Mouse (Mus musculus) intestine, postnatal 0 days (tissue): Measurements from ENCODE around the gene Rph3al. TPM values are rescaled to one million over a fixed set of nuclear protein-coding genes. Genes with fewer than 3 reads are reported as not detected.
A peak's percentile ranks its signal among the peaks of the same experiment; 100 is the strongest.

ENCODE experiments used
- ATAC-seq: fragments of 200-750 bp; cut with Nextera tagmentation; 2 replicates; pipeline ENCODE4 v1.8.0; 2017; ENCODE audit warnings: mild to moderate bottlenecking, moderate TSS enrichment, moderate library complexity
- H3K27ac ChIP-seq: fragments of 300-500 bp; sonication (generic); 2 replicates; pipeline ENCODE4 v1.5.1; 2014; ENCODE audit warnings: mild to moderate bottlenecking, low read depth, low read length, moderate library complexity
- H3K27me3 ChIP-seq: fragments of 300-500 bp; sonication (generic); replicated peaks from 2 replicates; pipeline ENCODE4 v1.6.1; 2014; ENCODE audit warnings: low read length, mixed read lengths; ENCODE audit not compliant: control insufficient read depth, insufficient read depth
- H3K36me3 ChIP-seq: fragments of 300-500 bp; sonication (generic); 2 replicates; pipeline ENCODE4 v1.6.1; 2014; ENCODE audit warnings: mild to moderate bottlenecking, moderate library complexity; ENCODE audit not compliant: control insufficient read depth, insufficient read depth
- H3K4me1 ChIP-seq: fragments of 300-500 bp; sonication (generic); replicated peaks from 2 replicates; pipeline ENCODE4 v1.6.1; 2014; ENCODE audit warnings: antibody characterized with exemption, low read length, mixed read lengths; ENCODE audit not compliant: control insufficient read depth, insufficient read depth
- H3K4me2 ChIP-seq: fragments of 300-500 bp; sonication (generic); replicated peaks from 2 replicates; pipeline ENCODE4 v1.6.1; 2014; ENCODE audit warnings: low read depth, mild to moderate bottlenecking, moderate library complexity
- H3K4me3 ChIP-seq: fragments of 300-500 bp; sonication (generic); 2 replicates; pipeline ENCODE4 v1.5.1; 2014; ENCODE audit warnings: low read depth, low read length
- H3K9ac ChIP-seq: fragments of 300-500 bp; sonication (generic); 2 replicates; pipeline ENCODE4 v1.6.1; 2014; ENCODE audit warnings: mild to moderate bottlenecking, low read depth, low read length
- H3K9me3 ChIP-seq: fragments of 300-500 bp; sonication (generic); 2 replicates; pipeline ENCODE4 v1.6.1; 2016; ENCODE audit warnings: mixed run types; ENCODE audit not compliant: control insufficient read depth
- CTCF ChIP-seq: sonication (generic); IDR thresholded peaks from 2 replicates; pipeline ENCODE4 v1.5.1; 2016; ENCODE audit warnings: low read depth, mild to moderate bottlenecking, control low read depth, antibody characterized with exemption, moderate library complexity
- WGBS: fragments of 180-500 bp; shearing (Covaris S2); extraction: QIAGEN DNeasy Blood & Tissue Kit; methylation state at CpG from one replicate; pipeline ENCODE4 v1.1.7; 2014; 5-methylcytosine and 5-hydroxymethylcytosine counted together
- polyA plus RNA-seq: library from polyadenylated mRNA; unstranded; fragments of >200 nt; fragmentation: Nextera tagmentation; extraction: Ambion mirVana; gene quantifications from 2 replicates; pipeline ENCODE4 v1.2.1, GENCODE M21; 2015

Gene Rph3al
- polyA plus RNA-seq, 1 experiment from 2014 or later, result 10.5 TPM

GRCm38 (mm10) chr11:75783799-75784198 lies 154.4 kb downstream of the Rph3al start:
- no peaks in the 10 kb centered on the region for H3K9me3 ChIP-seq
- no peak overlapping the region for H3K4me2 ChIP-seq
- no peak overlapping the region for H3K9ac ChIP-seq
- no peaks in the 10 kb centered on the region for H3K4me1 ChIP-seq
- no peak overlapping the region for H3K4me3 ChIP-seq
- no peak for ATAC-seq
- H3K27me3 ChIP-seq, result no peaks in the 10 kb centered on the region
- WGBS, result 75% methylated on average over 5 of the region's 5 CpGs
- H3K27ac ChIP-seq, result no peak overlapping the region
- no peak for TF ChIP-seq CTCF
- no peaks in the 10 kb centered on the region for H3K36me3 ChIP-seq

DNA sequence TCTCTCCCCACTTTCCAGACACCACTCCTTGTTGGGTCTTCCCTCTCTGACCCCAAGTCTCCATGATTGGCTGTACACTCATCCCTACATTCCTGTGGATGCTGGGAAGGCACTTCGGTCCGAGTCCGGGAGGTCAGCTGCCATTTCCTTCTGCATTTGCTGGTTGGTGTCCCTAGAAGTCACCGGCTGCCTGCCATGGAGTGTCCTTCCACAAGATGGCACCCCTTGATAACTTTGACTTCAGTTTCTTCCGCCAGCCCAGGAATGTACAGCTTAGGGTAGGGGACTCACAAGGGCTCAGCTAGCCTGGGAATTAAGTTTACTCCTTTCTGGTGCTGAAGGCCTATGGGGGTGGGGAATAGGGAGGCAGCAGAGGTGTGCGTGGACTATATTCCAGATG lies 156.3 kb downstream of the Rph3al start:
- no peak overlapping the region for H3K4me3 ChIP-seq
- no peak overlapping the region for H3K4me2 ChIP-seq
- 20% methylated on average over 6 of the region's 6 CpGs for WGBS
- H3K9me3 ChIP-seq, result no peaks in the 10 kb centered on the region
- peak; percentile 51 for ATAC-seq
- H3K9ac ChIP-seq, result no peak overlapping the region
- H3K27ac ChIP-seq, result no peak overlapping the region
- no peaks in the 10 kb centered on the region for H3K27me3 ChIP-seq
- TF ChIP-seq CTCF, result peak; percentile 98
- H3K4me1 ChIP-seq, result no peaks in the 10 kb centered on the region
- H3K36me3 ChIP-seq, result no peaks in the 10 kb centered on the region; the same call in 1 of the 2 replicates

Other genes with a start within 250 kb of the Rph3al start
- gene Ywhae, start 205.6 kb downstream of the Rph3al start, polyA plus RNA-seq, result 365 and 373 TPM in 2 replicates
- 0.72 TPM in 2 replicates for gene Doc2b, start 142.4 kb downstream of the Rph3al start, polyA plus RNA-seq
- gene 1700016K19Rik, start 61.5 kb upstream of the Rph3al start, polyA plus RNA-seq, result 0.17 TPM in 1 of 2 replicates, not detected in the other
- gene Rflnb, start 89.4 kb upstream of the Rph3al start, polyA plus RNA-seq, result 24.2 and 26.8 TPM in 2 replicates
- 43.3 and 44.8 TPM in 2 replicates for gene Vps53, start 241.2 kb upstream of the Rph3al start, polyA plus RNA-seq
- 15.5 and 19.9 TPM in 2 replicates for gene Fam57a, start 241.2 kb upstream of the Rph3al start, polyA plus RNA-seq